Mouse (Mus musculus): ENCODE results near the gene Asic2.

DNA sequence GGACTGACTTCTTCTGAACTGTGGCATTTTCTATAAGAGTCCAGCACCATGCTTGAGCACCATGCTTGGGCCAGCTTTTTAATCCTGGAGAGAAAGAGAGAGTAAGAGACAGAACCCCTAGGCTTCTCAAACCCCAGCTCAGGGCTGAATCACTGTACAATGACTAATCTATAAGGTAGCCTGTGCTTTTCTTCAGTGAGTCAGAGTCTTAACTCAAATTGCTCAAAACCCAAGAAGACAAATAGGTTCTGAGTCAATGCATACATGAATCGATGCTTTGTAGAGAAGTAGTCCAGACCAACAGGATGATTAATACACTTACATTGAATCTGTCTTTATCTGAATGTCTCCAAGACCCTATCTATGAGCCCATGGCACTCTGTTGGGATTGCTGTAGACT, 59.5 kb downstream of the Asic2 start:
- TF ChIP-seq CTCF (IDR thresholded peaks at IDR 0.05; ENCODE audit: borderline replicate concordance, insufficient read depth, low read depth, low read length) (no peak), POLR2A (IDR thresholded peaks at IDR 0.05; ENCODE audit: borderline replicate concordance, insufficient read depth, low read length) (no peak)
